Mouse (Mus musculus) brain, embryonic 18.5 days (tissue): ENCODE results near the gene 1700001C19Rik.

Experiments
- DNase-seq: peaks from one replicate; pipeline ENCODE4 v3.0.0-alpha.2; 2012; ENCODE audit warnings: low read depth, low spot score

1700001C19Rik gene

DNA sequence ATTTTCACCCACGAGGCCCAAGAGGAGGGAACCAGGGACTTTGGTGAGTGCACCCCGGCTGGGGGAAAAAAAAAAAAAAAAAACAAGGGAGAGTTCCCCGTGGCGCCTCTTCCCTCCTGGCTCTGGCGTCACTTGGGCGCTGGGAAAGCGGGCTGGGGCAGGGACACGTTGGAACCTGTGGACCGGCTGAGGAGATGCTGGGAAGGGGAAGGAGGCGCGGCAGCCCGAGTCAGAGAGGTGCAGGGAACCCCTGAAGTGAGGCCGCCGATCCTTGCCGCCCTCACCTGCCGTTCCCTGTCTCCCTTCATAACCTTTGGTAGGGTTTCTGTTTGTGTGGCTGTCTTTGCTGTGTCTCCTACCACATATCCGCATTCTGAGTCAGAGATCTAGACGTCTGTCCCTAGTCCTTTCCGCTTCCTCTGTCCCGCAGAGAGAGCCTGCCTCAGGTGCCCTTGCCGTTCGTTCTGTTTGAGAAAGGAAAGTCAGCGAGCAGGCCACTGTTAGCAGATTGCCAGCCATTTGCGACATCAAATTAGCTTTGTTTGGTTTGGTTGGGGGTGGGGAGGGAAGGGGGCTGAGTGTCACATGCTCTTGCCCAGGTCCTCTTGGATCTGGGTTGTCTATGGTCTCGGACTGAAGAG, at the start of gene 1700001C19Rik:
TSS of gene 1700001C19Rik (minus strand) at position 470 of the 641 bp plus-strand sequence.
- DNase-seq = no peak

- DNase-seq = no peak
Measured at GRCm38 (mm10) chr17:47485791-47486190, 48.6 kb upstream of the 1700001C19Rik start.

DNA sequence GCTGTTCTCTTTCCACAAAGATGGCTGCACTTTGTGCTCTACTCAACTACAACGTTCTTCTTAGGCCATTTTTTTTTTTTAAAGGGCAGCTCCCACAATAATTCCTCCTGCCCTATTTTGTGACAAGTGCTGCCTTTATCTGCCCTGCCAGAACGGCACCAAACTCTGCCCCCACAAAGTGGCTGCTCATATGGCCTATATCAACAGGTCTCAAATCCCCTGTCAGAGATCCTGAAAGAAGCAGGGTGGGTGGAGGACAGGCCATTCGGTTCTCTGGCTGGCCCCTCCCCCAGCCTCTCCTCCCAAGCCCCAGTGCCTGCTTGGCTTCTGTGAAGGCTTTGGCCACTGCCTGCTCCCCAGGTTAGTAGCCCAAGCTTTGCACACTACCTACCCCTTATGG, 47.8 kb upstream of the 1700001C19Rik start:
- DNase-seq = no peak

DNA sequence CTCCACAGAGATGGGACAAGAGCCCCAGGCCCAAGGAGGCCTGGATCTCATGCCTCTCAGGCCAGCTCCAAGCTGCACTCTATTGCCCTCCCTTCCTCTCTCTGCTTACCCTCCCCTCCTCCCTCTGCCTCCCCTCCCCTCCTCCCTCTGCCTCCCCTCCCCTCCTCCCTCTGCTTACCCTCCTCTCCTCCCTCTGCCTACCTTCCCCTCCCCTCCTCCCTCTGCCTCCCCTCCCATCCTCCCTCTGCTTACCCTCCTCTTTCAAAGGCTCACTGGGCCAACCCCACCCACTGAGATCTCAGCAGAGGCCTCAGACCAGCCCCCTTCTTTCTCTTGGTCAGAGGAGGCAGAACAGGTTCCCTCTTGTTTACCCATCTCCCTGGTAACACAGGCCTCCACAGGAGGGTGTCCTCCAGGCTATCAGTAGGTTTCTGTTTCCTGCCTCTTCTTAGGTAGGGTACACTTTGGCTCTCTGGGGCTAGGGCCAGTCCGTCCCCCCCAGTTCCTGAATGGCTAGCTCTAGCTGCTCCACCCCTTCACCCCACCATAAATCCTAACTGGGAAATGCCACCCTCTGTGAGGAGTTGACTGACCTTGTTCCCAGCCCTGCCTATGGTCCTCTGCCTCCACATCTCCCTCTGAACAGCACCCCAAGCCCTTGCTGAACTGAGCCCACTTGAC, 47.2 kb upstream of the 1700001C19Rik start:
- DNase-seq = no peak

DNA sequence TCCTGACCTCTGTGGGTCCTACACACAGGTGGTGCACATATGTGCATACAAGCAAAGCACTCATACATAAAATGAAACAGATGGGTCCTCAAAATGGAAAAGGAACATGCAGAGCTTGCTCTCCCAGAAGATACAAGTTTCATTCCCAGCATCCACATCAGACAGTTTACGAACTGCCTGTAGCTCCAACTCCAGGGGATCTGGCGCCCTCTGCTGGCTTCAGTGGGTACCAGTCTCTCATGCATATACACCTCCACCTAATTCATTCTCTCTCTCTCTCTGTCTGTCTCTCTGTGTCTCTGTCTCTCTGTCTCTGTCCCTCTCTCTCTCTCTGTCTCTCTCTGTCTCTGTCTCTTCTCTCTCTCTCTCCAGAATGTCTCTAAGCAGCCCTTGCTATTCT, 45.2 kb upstream of the 1700001C19Rik start:
- DNase-seq = no peak

DNA sequence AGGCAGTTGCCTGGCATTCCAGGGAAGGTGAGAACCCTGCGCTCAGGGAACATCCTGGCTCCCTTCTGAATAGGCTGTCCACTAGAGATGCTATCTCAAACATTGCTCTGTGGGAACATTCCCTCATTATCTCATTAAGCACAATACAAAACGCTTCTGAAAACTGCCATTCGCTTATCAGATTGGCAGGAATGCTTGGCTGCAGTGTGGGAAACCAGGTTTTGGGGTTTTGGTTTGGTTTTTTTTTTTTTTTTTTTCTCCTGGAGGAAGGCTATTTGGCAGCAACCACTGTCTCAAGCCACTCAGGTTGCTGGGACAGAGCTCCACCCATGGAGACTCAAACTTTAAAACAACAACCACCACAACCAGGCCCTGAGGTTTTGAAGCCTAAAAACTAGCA, 42.7 kb upstream of the 1700001C19Rik start:
- DNase-seq = no peak

DNA sequence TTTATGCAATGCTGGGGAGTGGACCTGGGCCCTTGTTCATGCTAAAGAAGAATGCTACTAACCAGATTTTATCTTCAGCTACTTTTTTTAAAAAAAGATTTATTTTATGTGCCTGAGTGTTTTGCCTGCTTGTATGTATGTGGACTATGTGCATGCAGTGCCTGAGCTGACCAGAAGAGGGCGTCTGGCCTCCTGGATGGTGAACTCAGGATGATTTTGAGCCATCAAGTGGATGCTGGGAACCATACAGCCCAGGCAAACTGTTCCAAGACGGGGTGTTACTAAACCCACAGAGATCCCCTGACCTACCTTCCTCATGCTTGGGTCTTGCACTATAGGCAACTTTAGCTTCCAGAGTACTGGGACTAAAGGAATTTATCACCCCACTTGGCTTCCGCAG, 38.5 kb upstream of the 1700001C19Rik start:
- no peak for DNase-seq

- DNase-seq = no peak
Measured at GRCm38 (mm10) chr17:47475181-47475580, 38.0 kb upstream of the 1700001C19Rik start.

- no peak for DNase-seq
Measured at GRCm38 (mm10) chr17:47474250-47474649, 37.1 kb upstream of the 1700001C19Rik start.

GRCm38 (mm10) chr17:47473434-47473974, 36.3 kb upstream of the 1700001C19Rik start:
- no peak for DNase-seq

DNA sequence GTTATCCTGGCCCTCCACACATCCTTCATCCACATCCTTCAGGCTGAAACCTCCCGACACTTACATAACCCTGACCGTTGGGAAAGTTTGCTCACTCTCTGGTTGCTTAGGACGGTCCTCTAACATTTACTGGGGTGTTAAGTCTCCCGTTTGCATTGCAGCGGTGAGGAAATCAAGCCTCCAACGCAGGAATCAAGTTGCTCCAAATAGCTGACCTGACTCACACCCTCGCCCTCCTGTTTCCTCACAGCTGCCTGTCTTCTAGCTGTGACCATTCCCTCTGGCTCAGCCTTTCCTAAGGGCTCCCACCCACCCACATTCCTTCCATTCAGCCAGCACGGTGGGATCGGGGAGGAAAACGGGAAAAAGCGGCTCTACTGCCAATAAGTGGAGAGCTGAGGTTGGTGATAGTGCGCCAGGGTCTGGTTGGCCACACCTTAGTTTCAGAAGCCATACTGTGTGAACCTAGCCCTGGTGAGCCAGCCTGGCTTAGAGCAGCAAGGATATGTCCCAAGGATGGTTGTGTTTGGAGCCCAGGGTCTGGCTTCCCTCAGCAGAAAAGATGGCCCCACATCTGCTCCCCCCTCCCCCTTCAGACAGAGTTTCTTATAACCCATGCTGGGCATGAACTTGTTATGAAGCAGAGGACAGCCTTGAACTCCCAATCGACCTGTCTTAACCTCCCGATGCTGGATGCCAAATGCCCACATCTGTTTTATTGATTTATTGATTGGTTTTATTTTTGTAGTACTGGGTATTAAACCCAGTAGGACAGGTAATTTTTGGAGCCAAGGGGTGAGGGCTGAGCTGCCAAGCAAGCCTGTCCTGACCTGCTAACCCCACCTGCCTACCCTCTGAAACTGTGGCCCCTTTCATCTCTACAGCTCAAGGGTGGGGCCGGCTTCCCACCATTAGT, 35.5 kb upstream of the 1700001C19Rik start:
- no peak for DNase-seq

- no peak for DNase-seq
Measured at GRCm38 (mm10) chr17:47470686-47471085, 33.5 kb upstream of the 1700001C19Rik start.

GRCm38 (mm10) chr17:47470121-47470520, 32.9 kb upstream of the 1700001C19Rik start:
- DNase-seq = no peak

DNA sequence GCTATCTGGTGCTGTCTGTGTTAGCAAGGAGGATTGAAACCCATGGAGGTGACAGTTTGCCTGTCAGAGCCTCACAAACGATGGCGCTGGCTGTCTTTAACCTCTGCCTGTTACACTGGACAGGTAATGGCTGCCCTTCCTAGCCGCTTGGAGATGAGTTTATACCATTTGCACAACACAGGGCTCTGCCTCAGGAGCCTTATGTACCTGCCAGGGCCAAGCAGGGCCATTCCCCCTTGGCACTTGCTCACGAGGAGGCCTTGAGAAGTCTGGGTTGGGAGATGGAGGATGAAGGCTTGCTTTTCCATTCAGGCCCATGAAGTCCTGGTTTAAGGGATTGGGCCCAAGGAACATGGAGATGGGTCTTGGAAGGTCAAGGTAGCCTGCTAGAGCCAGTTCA, 32.5 kb upstream of the 1700001C19Rik start:
- DNase-seq = no peak

DNA sequence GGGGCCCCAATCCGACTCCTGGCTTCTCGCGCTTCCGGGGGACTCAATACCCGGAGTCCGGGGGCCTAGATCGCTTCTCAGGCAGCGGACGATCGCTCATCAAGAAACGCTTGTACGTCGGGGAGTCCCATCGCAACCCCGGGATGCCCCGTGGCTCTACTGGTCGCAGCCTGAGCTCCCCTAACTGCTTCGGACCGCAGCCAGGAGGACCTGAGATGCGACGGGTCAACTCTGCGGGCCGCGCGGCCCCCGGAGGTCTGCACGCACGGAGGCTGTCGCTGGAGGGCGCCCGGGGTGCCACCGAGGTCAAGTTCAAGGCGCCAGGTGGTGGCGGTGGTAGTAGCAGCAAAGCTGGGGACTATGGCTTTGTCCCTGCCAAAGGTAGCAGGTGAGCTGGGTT, 31.3 kb upstream of the 1700001C19Rik start:
- no peak for DNase-seq

DNA sequence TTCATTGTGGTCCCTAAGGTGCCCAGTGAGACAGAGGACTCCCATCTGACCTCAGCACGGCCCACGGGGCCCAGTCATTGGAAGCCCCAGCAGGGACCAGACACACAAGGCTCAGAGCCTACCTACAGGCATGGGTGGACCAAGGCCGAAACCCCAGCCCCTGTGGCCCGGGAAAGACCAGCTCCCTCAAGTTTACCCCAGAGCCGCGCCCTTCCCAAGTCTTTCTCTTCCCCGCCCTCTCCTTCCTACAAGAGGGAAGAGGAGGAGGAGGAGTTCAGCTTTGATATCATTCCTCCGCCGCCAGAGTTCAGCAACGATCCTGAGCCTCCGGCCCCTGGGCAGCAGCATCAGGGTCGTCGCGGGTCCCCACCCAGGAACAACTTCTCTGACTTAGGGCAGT, 30.9 kb upstream of the 1700001C19Rik start:
- no peak for DNase-seq

- no peak for DNase-seq
Measured at GRCm38 (mm10) chr17:47467659-47468058, 30.5 kb upstream of the 1700001C19Rik start.

DNA sequence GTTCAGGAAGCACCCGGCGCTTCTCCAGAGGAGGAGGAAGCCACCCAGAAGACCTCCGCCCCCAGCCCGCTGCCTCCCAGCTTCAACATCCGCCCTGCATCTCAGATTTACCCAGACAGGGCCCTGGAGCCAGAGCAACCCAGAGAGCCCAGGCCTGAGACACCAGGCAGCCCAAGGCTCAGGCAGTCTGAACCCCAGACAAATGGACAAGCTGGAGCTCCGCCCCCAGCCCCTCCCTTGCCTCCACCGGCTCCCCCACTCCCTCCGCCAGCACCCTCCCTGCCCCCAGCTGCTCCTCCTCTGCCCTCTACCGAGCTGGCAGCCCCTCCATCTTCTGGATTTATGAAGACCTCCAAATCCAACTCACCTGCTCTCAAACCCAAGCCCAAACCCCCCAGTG, 29.1 kb upstream of the 1700001C19Rik start:
- DNase-seq = no peak

GRCm38 (mm10) chr17:47465016-47465415, 27.8 kb upstream of the 1700001C19Rik start:
- DNase-seq = no peak

DNA sequence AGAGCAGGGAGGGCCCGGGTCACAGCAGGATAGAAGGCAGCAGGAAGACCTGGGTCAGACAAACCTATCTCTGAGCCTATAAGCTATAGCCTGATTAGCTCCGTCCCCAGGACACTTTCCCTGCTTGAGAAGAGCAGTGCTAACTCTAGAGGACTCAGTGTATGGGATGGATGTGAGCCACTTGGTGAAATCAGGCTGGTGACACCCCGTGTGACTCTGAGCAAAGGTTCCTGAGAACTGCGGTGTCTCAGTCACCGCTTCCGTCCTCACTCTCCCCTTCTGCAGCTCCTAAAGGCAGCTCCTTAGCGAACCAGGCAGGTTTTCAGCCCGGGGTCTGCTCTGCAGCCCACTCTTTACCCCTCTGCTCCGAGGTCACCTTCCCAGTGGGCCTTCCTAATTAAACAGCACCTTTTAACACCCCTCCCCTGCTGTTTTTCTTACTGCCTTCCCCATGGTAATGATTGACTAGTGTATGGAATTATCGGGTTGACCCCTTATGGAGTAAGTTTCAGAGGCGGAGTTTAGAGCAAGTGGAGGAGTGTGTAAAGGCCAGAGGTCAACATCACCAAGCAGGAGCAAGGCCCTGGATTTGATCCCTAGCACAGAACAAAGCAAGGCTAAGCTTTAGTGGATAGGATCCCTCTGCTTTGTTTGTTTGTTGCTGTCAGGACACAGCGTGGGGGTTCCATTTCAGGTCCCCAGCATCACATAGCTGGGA, 27.2 kb upstream of the 1700001C19Rik start:
- no peak for DNase-seq

GRCm38 (mm10) chr17:47462728-47463388, 25.7 kb upstream of the 1700001C19Rik start:
- DNase-seq = no peak
